Mouse (Mus musculus) right cerebral cortex, postnatal 4 days (tissue): ENCODE data around the gene Dera.

Source experiments
- DNase-seq: peaks from one replicate; pipeline ENCODE4 v3.0.0-alpha.2; 2022

Dera gene

GRCm38 (mm10) chr6:137759681-137760080 lies 5.3 kb downstream of the Dera start:
- no peak for DNase-seq

GRCm38 (mm10) chr6:137760966-137761365 lies 6.6 kb downstream of the Dera start:
- DNase-seq = no peak

- DNase-seq = no peak
These were observed 10.3 kb downstream of the Dera start for GRCm38 (mm10) chr6:137764572-137765210.

DNA sequence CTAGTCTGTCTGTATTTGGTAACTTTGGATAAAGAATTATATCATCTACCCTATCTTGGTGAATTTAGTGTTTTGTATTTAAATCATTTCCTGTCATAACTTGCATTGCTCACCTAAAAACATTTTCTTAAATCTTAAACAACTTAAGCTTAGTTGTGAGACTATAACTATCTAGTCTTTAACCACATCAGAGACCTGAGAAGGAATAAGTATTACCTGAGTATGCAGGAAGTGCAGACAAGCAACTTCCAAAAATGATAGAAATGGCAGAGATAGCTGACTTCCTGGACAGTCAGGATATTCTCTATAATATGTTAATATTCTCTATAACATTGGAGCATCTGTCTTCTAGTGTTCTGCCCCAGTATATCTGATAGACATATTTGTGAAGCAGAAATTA lies 11.8 kb downstream of the Dera start:
- no peak for DNase-seq

DNA sequence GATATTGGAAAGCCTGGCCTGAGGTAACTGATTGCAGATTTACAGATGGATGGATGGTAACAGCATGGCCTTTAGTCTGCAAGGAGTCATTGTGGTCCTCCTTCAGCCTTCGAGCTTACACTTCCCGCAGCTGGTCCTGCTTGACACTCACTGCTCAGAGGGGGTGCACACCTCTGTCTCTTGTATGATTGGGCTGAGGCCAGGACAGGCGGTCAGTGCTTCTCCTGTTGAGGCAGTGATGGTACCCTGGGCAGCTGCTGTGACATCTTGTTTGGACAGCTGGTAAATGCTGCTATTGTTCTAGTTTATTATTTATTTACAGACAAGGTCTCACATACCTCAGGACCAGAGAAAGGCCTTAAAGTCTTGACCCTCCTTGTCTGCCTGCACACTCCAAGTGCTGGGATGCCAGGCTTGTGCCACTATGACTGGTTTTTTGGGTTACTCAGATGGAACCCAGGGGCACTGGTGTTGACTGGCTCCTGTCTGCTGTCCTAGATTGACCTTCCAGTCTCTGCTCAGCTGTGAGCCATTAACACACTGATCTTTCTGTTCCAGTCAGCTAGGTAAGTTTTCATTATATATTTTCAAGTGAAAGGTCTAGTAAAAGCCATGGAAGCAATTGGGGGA lies 17.4 kb downstream of the Dera start:
- DNase-seq = no peak

DNA sequence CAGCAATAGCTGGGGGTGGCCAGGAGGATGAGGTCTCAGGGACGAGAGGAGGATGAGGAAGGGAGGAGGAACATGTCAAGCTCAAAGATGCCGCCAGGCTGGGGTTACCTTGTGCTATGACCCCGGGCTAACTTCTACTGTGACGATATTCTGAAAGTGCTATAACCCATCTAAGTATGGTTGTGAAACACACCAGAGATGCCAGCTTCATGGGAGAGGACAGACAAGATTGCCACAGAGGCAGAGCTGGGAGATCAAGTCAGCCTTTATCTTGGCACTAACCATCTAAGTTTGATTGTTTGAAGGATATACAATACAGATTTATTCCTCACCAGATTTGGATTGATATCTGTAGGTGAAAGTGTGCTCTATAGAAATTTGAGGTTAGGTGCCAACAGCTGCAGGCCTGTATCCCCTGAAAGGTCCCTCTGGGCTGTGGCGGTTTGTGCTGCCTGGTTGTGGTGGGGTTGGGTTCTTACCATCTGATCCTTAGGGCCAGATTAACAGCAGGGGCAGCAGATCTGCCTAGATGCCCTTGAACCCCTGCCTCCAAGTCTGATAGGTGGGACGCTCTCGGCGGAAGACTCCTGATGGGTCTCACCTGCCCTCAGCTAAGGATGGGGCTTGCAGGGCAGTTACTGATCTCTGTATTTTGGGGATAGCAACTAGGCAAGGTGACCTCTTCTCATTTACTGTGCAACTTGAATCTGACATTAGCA lies 18.7 kb downstream of the Dera start:
- DNase-seq = no peak

- no peak for DNase-seq
These were observed 19.3 kb downstream of the Dera start for GRCm38 (mm10) chr6:137773637-137774028.

DNA sequence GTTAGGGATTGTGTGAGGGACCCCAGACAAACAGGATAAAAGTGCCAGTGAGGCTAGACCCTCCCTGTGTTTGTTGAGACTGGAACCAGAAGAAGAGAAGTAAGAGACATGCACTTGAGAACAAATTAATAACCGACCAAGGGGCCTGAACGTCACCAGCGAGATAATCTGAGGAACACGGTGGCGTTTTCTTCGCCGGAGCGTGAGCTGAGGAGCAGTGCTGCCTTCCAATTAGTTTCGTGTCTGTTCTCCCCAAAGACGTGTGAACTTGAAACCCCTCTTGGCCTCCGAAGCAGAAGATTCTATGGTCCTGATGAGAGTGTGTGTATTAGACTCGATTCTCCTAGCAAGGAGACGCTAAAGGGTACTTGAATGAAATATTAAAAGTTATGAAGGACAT lies 19.8 kb downstream of the Dera start:
- no peak for DNase-seq

- DNase-seq = no peak
These were observed 20.8 kb downstream of the Dera start for GRCm38 (mm10) chr6:137775159-137775558.

GRCm38 (mm10) chr6:137776981-137777380 lies 22.6 kb downstream of the Dera start:
- DNase-seq = no peak

- DNase-seq = no peak
These were observed 29.7 kb downstream of the Dera start for GRCm38 (mm10) chr6:137783899-137784637.

- DNase-seq = no peak
These were observed 34.7 kb downstream of the Dera start for GRCm38 (mm10) chr6:137788976-137789590.

GRCm38 (mm10) chr6:137789658-137790057 lies 35.3 kb downstream of the Dera start:
- DNase-seq = no peak

- no peak for DNase-seq
These were observed 41.1 kb downstream of the Dera start for GRCm38 (mm10) chr6:137795494-137795893.

GRCm38 (mm10) chr6:137796596-137797567 lies 42.5 kb downstream of the Dera start:
- DNase-seq = peak; percentile 14

DNA sequence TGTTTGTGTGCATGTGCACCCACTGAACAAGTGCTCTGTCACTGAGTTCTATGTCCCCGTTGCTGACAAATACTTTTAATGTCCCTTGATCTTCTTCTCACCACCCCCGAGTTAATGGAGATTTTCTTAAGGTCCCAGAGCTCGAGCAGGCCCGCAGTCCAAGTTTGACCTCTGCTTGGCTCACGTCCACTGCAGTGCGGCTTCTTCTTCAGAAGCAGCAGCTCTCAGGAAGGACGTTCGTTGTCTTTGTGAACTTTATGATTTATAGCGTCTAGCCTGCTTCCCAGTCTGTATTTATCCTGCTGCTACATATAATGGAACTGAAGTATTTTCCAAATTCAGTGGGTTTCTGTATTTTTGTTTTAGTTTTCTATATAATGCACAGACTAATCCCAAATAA lies 44.9 kb downstream of the Dera start:
- no peak for DNase-seq

GRCm38 (mm10) chr6:137803456-137804005 lies 49.2 kb downstream of the Dera start:
- DNase-seq = no peak

- DNase-seq = no peak
These were observed 49.8 kb downstream of the Dera start for GRCm38 (mm10) chr6:137804121-137804520.

DNA sequence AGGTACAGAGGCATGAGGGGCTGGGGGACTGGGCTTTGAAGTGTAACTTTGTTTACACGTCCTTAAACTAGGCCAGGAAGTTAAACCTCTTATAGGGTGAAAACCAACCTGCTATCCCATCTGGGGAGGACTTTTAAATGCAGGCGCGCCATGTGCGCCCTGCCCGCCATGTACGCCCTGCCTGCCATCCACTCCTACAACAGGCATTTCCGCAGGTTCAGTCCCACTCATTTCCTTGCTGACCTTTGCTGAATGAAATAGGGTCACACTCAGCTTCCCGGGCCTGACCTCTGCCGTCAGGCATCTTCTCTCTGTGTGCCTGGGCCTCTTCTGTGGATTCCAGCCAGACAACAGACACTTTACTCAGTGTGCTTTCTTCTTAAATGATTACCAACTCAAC lies 50.3 kb downstream of the Dera start:
- DNase-seq = no peak

- DNase-seq = no peak
These were observed 52.0 kb downstream of the Dera start for GRCm38 (mm10) chr6:137806342-137806741.

GRCm38 (mm10) chr6:137806806-137807205 lies 52.5 kb downstream of the Dera start:
- no peak for DNase-seq

DNA sequence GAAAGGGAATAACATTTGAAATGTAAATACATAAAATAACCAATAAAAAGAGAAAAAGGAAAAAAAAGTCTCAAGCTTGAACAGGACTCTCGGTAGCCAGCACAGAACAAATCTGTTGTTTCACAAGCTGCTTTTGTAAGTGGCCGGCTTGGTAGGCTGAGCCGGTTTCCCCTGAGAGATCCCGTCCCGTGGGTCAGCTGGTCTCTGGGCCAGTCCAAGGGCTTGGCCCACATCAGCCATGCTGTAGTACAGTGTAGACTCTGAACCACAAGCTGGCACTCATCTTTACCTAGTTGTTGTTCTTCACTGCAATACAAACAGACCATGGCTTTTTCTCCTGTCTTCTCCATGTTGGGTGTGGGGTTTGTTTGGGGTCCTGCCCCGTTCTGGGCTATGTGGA lies 53.0 kb downstream of the Dera start:
- no peak for DNase-seq
